Mouse (Mus musculus) B cell, adult 2 months (primary cell): ENCODE results near the gene Itgb5.
A peak's percentile ranks its signal among the peaks of the same experiment; 100 is the strongest.

Experiments used
- DNase-seq, 2 experiments: peaks; one replicate each; pipeline ENCODE4 v3.0.0; 2022

Itgb5 gene

DNA sequence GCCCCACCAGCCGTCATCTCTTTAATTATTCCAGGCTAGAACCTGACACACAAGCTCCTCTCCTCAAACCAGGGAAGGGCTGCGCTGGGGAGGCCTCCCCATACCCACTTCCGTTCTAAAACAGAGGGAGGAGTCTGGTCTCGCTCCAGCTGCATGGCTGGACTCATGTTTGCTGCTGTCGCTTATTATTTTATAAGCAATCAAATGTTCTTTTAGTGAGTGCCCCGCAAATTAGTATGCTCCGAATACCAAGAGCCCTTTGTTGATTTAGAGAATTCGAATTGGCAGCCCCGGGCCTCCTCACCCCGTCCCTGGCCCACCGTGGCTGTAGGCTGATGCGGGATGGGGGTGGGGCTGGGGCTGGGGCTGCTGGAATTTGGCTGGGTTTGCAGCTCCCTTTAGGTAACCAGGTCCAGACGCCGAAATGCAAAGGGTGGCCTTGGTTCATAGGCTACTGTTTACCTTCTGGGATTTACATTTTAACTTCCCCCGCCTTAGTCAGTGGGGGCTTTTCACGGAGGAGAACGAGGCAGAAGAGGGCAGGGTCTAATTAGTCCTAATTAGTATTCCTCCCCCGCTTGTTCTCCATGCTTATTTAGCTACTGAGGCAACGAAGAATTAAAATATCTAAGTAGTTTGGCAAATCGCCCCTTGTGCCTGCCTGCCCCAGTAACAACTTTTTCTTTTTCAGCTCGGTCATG lies 3.4 kb downstream of the Itgb5 start:
- peak; percentile 17 to 25 for DNase-seq

DNA sequence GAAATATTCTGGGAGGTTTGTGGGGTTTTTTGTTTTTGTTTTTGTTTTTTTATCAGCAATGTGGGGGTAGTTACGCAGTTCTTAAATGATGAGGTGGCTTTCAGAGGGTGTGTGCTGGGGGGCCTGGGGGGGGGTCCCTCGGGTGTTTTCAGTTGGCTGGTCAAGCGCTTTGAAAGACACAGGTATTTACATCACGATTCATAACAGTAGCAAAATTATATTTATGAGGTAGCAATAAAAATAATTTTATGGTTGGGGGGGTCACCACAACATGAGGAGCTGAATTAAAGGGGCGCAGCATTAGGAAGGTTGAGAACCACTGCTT lies 3.9 kb downstream of the Itgb5 start:
- DNase-seq, result no peak

DNA sequence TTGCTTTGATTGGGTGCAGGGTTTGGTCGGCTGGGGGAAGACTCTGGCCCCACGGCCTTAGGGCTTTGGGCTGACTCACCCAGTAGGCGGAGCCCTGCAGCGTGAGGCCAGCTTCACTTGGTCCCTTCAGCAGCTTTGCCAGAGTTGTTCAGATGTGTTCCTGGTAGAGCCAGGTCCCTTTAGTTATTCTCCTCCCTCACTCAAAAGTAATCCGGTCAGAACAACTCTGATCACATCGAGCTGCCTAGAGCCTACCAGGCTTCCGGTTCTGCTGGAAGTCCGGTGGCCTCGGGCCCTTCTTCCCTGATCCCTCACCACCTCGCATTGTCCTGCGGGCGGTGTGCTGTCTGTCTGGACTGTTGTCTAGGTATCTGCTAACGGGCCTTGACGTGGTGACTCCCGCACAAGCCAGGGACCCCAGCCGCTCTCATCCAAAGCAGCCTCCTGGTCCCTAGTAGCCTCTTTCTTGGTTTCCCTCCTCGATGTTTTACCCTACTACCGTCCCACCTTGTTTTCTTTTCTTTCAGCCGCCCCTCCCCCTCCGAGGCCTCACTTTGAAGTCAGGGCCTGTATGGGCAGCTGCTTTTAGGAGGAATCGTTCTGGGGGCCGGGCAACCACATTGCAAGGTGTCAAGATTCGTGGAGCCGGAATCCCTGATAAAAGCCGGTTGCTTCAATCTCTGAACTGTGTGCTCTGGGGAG lies 4.5 kb downstream of the Itgb5 start:
- DNase-seq, result peak in 1 of 2 experiments; percentile 9

DNA sequence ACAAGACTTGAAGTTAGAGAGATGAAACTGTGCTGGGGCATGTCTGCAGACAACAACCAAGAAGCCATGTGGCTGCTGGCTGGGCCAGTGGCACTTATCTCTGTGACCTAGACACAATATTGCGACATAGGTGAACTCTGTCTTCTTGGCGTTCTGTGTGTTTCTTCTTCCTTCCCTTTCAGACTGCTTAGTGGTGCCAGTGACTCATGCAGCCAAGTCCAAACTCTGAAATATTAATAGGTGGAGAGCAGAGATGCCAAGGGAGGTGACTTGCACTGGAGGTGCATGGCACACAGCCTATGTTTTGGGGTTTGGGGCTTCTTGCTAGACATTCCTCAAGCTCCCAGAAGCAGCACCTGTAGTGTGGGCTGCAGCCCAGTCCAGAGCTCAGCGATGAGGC lies 7.2 kb downstream of the Itgb5 start:
- no peak for DNase-seq

DNA sequence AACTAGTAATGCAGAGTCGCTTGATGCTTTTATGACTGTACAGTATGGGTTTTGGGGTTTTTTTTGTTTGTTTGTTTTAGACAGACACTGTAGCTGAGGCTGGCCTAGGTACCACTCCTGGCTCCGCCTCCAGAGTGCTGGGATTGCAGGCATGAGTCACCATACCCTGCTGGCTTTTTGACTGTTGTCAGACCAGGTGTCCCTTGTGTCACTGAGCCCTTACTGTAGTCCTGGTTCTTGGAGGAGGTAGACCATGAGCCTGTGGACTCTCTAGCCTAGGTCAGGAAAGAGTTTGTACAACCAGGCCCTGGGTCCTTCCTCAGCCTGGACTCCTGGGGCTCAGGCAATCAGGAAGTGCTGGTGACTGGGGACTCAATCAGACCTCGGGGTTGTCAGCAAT lies 7.7 kb downstream of the Itgb5 start:
- DNase-seq, result no peak

DNA sequence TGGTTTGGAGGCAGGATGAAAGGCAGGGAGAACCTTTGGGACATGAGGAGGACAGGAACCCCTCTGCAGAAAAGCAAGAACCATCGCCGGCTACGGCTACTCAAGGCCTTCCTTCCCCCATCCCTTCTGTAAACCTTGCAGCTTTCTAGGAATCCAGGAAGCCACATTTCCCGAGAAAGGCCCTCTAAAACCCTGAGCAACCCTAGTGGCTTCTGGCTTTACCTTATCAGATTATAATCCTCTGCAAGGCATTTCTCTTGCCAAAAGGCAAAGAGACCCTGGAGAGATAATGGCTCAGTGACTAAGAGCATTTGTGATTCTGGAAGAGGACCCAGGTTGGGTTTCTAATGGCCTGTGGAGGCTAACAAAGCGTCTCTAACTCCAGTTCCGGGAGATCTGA lies 11.2 kb downstream of the Itgb5 start:
- no peak for DNase-seq

DNA sequence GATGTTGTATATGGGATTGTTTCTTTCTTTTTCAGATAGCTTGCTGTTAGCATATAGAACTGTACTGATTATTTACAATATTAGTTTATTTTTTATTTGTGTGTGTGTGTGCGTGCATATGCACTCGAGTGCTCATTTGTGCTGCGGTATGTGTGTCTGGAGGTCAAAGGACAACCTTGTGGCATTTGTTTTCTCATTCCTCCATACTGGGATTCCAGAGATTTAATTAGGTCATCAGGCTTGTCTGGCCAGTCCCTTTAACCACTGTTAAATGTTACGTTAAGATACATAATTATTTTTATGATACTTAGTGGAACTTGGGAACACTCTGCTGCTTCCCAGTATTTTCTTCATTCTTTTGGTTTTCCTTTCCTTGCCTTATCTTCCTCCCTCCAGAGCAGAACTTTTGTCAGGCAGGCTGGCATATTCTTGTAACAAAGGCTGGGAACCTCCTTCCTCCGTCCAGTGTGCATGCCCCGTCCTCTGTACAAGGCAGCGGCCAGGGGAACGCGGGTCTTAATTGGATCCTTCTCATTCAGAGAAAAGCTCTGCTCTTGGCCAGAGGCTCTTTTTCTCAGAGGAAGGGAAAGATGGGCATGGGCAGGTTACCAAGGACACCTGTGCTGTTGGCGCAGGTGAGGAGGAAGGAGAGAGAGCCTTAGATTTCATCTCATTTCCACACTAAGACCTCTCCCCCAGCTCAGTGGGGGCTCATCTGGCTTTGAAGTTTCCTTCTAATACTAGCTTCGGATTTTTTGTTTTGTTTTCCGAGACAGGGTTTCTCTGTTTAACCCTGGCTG lies 12.8 kb downstream of the Itgb5 start:
- no peak for DNase-seq

DNA sequence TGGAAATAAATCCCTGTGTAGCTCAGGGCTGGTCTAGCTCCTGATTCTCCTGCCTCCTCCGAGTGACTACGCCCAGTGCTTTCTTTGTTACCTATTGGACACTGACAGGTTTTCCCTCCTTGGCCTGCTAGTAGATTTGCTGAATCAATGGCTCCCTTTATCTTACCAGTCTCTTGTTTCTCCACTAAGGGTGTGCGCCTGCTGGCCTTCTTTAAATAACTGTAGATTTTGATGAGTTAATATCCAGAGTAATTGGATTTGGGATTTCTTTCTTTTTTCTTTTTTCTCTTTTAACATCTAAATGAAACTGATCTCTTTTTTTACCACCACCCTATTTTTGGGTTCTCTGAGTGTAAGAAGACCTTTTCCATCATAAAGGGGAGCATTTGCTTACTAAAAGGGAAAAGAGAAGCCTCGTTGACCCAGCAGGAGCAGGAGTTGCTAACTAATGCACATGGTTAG lies 14.7 kb downstream of the Itgb5 start:
- no peak for DNase-seq

DNA sequence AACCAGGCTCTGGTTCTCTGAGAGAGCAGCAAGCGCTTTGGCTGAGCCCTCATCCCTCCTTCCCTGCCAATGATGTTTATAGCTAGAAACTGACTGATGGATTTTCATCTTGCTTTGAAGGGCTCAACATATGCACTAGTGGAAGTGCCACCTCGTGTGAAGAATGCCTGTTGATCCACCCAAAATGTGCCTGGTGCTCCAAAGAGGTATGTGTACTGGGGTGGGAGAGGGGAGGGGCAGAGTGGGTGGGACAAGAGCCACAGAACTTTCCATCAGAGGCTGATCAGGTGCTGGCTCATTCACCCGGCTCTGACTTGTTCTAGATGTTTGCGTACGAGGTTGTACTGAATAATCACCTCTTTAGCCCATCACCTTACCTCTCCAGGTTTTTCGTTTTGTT lies 15.4 kb downstream of the Itgb5 start:
- DNase-seq, result no peak

DNA sequence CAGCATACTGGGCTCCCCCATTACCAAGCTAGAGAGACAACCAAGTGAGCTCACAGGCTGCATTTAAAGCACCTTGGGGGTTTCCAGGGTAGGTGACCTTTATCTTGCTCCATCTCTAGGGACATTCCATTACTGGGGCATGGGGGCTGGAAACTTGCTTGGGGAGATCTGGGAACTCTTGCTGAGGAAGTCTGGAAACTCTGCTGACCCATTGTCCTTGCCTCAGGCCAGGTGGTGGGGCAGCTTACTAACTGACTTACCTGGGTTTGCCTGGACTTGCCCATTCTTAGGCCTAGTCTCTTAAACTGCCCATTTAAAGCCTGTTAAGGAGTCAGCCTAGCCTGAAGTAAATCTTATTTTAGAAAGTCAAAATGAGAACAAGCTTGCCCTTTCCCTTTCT lies 23.8 kb downstream of the Itgb5 start:
- no peak for DNase-seq

DNA sequence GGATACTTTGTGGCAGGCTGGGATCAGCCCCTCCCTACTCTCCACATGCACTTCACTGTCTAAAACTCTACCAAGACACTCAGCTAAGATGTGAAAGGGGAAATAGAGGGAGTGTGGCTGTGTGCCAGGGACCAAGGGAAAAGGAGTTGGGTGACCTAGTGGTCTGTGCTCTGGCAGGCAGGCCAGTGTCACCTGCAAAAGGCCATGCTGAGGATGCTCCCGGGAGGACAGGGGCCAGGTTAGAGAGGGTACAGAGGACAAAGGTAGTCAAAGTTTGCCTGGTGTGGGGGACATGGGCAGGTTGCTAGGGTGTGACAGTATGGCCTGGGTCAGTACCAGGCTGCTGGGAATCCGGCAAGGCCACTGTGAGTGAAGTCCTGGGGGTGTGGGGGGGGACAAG lies 29.3 kb downstream of the Itgb5 start:
- DNase-seq, result no peak

DNA sequence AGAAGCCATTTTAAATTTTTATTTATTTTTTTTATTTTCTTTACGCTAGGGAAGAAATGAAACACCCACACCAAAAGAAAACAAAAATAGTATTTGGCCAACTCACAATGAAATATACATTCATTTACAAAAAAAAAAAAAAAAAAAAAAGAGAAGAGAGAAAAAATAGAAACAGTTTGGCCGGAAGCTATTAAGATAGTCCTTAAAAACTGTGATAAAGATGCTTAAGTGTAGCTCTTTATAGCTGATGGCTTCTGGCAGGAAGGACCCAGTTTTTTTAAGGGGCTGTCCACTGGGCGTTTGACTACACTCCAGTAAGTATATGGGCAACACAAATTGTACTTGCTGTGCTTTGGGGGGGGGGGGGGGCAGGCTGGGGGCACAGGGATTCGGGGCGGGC lies 29.9 kb downstream of the Itgb5 start:
- no peak for DNase-seq

DNA sequence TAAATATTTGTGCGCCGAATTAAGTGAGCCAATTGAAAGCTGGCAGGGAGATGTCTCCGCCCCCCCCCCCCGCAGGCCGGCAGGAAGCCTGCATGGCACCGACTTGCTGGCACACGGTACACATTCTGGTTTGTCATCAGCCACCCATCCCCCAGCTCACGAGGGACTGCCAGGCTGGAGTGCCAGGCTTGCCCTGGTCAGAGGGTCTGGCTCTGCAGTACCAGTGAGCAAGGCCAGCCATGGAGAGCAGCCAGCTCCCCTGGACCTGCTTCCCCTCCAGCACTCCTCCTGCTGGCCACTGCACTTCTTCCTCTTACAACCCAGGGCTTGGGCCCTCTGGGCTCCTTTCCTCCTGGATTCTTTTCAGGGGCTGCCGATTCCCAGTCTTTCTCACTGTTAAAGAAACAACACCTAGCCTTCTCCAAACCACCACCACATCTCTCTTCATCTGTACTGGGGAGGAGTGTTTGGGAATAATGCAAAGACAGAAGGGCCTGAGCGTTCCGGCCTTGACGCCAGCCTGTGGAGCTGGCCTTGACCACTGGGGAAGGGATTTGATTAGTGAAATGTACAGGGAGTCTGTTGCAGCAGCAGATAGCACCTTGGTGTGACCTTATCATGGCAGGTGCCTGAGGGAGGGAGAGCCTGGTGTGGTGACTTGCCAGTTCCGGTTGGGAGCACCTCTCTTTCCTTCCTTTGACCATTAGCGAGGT lies 30.7 kb downstream of the Itgb5 start:
- peak; percentile 4 to 5 for DNase-seq

DNA sequence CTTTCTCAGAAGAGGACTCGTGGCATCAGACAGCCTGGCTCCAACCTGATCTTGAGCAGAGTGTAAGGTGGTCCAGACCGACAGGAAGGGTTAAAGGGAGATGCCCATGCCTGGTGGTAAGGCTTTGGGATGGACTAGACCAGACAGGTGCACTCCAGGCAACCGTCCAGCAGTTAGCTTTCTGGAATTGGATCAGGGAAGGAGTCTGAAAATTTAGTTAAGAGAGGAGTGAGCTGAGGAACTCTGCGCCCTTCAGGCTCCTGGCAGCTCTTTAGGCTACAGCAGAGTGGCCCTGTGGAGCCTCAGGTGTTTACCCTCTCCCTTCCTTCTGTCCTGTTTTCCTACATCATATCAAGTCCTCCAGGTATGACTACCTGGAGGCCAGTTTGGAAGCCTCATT lies 32.9 kb downstream of the Itgb5 start:
- no peak for DNase-seq

DNA sequence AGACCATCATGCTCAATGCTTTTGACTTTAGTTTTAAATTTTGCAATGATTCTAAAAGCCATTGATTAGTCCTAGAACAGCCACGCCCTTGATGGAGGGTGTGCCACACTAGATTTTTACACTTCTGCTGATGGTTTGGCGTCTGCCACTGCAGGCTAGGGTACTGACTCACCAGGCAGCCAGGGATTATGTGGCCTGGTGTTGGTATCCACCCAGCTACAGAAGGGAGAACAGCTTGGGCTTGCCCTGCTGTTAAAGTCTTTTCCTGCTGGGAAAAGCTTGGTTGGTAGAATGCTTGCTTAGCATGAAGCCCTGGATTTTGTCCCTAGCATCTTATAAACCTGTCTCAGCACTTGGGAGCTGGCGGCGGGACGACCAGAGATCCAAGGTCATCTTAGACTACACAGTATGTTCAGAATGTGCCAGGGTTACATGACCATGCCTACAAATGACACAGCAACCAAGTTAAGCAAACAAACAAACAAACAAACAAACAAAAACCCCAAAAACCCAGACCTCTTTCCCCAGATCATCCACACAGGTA lies 33.8 kb downstream of the Itgb5 start:
- no peak for DNase-seq

DNA sequence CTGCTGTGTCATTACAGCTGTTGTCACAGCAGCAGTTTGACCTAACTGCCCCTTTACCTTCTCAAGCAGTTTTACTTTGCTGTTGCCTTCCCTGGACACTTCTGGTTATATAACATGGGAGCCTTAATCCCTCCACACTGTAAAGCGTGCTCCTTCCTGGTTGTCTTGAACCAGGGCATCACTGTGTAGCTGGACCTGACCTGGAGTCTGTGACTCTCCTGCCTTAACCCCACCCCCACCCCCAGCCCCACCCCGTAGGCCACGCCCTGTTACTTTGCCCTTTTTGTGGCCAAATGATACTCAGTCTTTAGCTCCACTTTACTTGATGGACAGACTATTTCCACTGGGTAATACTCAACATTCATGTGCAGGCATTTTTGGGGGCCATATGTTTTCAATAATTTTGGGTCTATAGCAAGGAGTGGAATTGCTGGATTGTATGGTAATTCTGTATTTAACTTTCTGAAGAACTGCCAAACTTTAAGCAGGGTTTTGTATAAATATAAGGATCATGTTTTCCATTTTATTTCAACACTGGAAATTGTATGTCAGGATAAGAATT lies 40.8 kb downstream of the Itgb5 start:
- DNase-seq, result no peak

DNA sequence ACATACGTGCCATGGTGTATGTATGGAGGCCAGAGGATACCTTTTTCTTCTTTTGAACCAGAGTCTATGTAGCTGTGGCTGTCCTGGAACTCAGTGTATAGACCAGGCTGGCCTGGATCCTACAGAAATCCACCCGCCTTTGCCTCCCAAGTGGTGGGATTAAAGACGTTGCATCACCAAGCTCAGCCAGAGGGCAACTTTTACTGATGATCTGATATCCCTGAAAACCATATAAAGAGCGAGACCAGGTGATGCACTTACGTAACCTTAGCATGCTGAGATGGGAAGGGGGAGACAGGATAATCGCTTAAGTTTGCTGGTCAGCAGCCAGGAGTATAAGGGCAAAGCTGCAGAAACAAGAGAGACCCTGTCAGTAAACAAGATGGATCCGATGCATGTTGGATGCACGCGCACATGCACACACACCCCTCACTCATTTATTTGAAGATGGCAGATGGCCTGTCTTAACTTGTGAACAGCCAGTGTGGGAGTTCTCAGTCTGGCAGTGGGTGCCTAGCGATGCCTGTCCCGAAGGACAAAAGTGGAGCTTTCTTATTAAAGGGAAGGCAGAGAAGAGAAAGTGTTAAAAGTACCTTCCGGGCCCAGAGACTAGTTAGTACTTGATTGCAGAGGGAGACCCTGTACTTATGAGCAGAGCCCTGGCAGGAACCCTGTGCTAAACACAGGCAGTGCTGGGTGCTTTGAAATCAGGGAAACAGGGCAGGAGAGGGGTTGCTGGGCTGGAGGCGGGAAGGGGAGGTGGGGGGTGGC lies 41.7 kb downstream of the Itgb5 start:
- DNase-seq, result no peak

DNA sequence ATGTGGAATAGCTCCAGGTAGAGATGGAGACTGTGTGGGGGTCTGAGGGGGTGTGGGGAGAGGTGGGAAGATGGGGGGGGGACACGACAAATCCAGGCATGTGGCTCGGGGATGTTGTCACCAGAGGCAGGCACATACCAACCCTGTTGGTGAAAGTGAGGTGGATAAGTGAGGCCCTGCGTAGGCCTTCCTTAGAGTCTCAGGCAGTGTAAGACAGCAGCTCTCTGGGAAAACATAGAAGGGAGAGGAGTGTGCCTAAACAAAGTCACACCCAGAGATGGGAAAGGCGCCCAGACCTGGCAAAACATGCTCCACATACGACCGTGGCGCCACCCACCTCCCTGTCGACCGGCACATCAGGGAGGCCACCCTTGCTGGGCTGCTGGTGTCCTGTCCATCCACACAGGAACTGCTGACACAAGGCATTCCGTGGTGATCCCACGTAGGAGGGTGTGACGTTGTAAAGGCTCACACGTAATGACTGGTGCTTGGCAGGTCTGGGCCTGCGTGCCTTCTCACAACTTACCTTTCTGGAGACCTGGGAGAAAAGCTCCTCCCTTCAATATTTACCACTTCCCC lies 42.5 kb downstream of the Itgb5 start:
- DNase-seq, result no peak

DNA sequence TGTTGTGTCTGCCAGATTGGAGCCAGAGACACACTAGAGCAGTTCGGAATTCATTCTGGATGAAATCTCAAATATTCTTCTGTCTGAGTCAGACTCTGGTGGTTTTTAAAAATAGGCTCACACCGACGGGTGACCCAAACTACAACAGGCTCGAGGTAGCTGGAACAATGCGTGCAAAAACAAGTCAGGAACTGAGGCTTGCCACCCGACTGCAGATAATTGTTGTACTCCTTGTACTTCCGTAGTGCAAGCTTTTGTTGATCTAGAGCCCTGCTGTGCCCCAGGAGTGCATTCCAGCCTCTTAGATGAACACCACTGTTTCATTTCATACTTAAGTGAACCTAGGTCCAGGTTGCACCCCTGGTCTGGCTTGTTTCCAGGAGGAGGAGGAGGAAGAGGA lies 43.8 kb downstream of the Itgb5 start:
- DNase-seq, result no peak

DNA sequence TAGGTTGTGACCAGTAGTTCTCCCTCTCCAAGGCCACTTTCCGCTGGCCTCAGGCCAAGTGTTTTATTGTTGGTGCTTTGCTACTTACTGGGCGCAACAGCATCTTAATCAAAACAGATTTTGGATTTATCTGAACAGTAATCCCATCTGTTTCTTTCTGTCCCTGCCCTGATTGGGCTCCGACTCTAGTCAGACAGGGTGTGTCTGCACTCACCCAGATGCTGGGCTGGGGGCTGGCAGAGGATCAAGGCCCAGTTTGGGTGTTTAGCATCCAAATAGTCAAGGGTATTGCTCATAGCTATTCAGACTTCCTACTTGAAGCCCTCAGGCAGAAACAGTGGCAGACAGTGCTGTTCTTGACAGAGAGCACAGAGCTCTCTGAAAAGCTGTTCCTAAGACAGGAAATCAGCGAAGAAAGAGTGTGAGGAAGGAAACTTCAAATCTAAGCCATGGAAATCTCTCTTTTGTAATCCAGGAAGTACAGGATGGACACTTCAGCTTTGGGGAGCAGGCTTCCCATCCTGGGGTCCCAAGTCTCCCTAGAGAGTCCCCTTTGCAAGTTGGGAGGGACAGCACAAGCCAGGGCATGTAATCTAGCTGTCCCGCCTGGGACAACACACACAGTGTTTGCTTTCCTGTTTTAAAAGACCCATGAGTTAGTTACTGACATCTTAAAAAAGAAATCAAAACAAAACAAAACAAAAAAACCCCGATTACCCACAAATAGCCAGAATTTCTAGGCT lies 48.7 kb downstream of the Itgb5 start:
- DNase-seq, result no peak

DNA sequence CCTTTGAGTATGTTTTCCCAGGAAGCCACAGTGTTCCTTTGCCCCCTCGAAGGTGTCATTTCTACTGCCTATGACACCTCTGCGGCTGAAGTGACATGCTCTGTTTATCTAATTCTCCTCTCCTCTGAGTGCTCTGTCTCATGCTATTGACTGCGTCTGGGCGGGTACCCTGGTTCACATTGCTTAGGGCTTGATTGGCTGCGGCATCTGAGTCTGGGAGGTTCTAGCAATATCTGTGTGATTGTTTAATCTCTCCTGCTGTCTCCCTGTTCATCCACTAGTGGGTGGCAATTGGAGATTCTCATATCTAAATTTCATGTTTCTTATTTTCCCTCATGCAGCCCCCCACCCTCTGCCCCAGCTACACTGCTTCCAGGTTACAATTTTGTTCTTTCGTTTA lies 49.6 kb downstream of the Itgb5 start:
- DNase-seq, result no peak
